Mouse (Mus musculus): ENCODE results near the gene Gnmt. TPM values are rescaled to one million over a fixed set of nuclear protein-coding genes. Genes with fewer than 3 reads are reported as not detected.
A peak's percentile ranks its signal among the peaks of the same experiment; 100 is the strongest.

Gene Gnmt
- polyA plus RNA-seq, 1 experiment: not detected

GRCm38 (mm10) chr17:46678416-46678815 lies 50.6 kb downstream of the Gnmt start, which contains the start of gene Mea1:
Gene Mea1, plus strand, starts transcription at chr17:46678793.
- H3K4me1 ChIP-seq (ENCODE audit: control insufficient read depth, insufficient read depth, low read length): peaks cover 8% of the 10 kb centered on the region
- peak within 1 kb of the TSS; percentile 4; the same call in 1 of the 2 replicates for H3K27ac ChIP-seq (ENCODE audit: insufficient read depth, low read length)
- H3K4me3 ChIP-seq (ENCODE audit: insufficient read depth, low read length): peak within 1 kb of the TSS; percentile 84
- TF ChIP-seq POLR2A (IDR thresholded peaks at IDR 0.05; ENCODE audit: low read depth, low read length): no peak
- TF ChIP-seq CTCF (IDR thresholded peaks at IDR 0.05; ENCODE audit: borderline replicate concordance, insufficient read depth, low read length): no peak

Other genes with a start within 250 kb of the Gnmt start
- 0.27 and 0.35 TPM in 2 replicates for gene Ttbk1, start 241.5 kb downstream of the Gnmt start, polyA plus RNA-seq (2011; ENCODE audit: insufficient read length, low read depth, missing spikeins)
- gene Dnph1, start 232.5 kb downstream of the Gnmt start, polyA plus RNA-seq (2011; ENCODE audit: insufficient read length, low read depth, missing spikeins): 7.2 and 9.9 TPM in 2 replicates
- 5.7 and 8.6 TPM in 2 replicates for gene Cul9, start 182.8 kb downstream of the Gnmt start, polyA plus RNA-seq (2011; ENCODE audit: insufficient read length, low read depth, missing spikeins)
- gene Srf, start 173.0 kb downstream of the Gnmt start, polyA plus RNA-seq (2011; ENCODE audit: insufficient read length, low read depth, missing spikeins): 50.9 and 61.2 TPM in 2 replicates
- 145 and 172 TPM in 2 replicates for gene Ptk7, start 99.7 kb downstream of the Gnmt start, polyA plus RNA-seq (2011; ENCODE audit: insufficient read length, low read depth, missing spikeins)
- 6.5 and 7.2 TPM in 2 replicates for gene Klc4, start 83.1 kb downstream of the Gnmt start, polyA plus RNA-seq (2011; ENCODE audit: insufficient read length, low read depth, missing spikeins)
- gene Mrpl2, start 82.9 kb downstream of the Gnmt start, polyA plus RNA-seq (2011; ENCODE audit: insufficient read length, low read depth, missing spikeins): 33.5 and 45.2 TPM in 2 replicates
- 63.6 and 64.4 TPM in 2 replicates for gene Cul7, start 78.8 kb downstream of the Gnmt start, polyA plus RNA-seq (2011; ENCODE audit: insufficient read length, low read depth, missing spikeins)
- gene Rrp36, start 54.8 kb downstream of the Gnmt start, polyA plus RNA-seq (2011; ENCODE audit: insufficient read length, low read depth, missing spikeins): 29.9 and 32.3 TPM in 2 replicates
- gene Mea1, start 50.4 kb downstream of the Gnmt start, polyA plus RNA-seq (2011; ENCODE audit: insufficient read length, low read depth, missing spikeins): 111 and 122 TPM in 2 replicates
- 54.6 and 62.1 TPM in 2 replicates for gene Klhdc3, start 48.3 kb downstream of the Gnmt start, polyA plus RNA-seq (2011; ENCODE audit: insufficient read length, low read depth, missing spikeins)
- 57.6 and 72.1 TPM in 2 replicates for gene Ppp2r5d, start 24.1 kb downstream of the Gnmt start, polyA plus RNA-seq (2011; ENCODE audit: insufficient read length, low read depth, missing spikeins)
- gene Pex6, start 17.7 kb downstream of the Gnmt start, polyA plus RNA-seq (2011; ENCODE audit: insufficient read length, low read depth, missing spikeins): 11.1 and 13.1 TPM in 2 replicates
- gene Cnpy3, start 23.0 kb upstream of the Gnmt start, polyA plus RNA-seq (2011; ENCODE audit: insufficient read length, low read depth, missing spikeins): 29.5 and 29.9 TPM in 2 replicates
- not detected in 2 replicates for gene Ptcra, start 34.5 kb upstream of the Gnmt start, polyA plus RNA-seq (2011; ENCODE audit: insufficient read length, low read depth, missing spikeins)
- 13.9 and 17.9 TPM in 2 replicates for gene 2310039H08Rik, start 43.5 kb upstream of the Gnmt start, polyA plus RNA-seq (2011; ENCODE audit: insufficient read length, low read depth, missing spikeins)
- 115 and 117 TPM in 2 replicates for gene Rpl7l1, start 53.5 kb upstream of the Gnmt start, polyA plus RNA-seq (2011; ENCODE audit: insufficient read length, low read depth, missing spikeins)
- 9.4 and 14.0 TPM in 2 replicates for gene Bicral, start 129.3 kb upstream of the Gnmt start, polyA plus RNA-seq (2011; ENCODE audit: insufficient read length, low read depth, missing spikeins)
- 11.5 and 16.5 TPM in 2 replicates for gene Tbcc, start 161.5 kb upstream of the Gnmt start, polyA plus RNA-seq (2011; ENCODE audit: insufficient read length, low read depth, missing spikeins)
- gene Prph2, start 181.3 kb upstream of the Gnmt start, polyA plus RNA-seq (2011; ENCODE audit: insufficient read length, low read depth, missing spikeins): not detected in 2 replicates

Data from embryonic fibroblast, embryonic 13.5 days (primary cell).